Mouse (Mus musculus) olfactory bulb, adult 2 months (tissue): ENCODE data around the gene Crocc.

ENCODE experiments used
- CTCF ChIP-seq: fragments of 200-500 bp; IDR thresholded peaks from 2 replicates; pipeline ENCODE4 v1.5.1; 2012; ENCODE audit warnings: low read depth, mild to moderate bottlenecking, low read length, moderate library complexity; ENCODE audit not compliant: insufficient read depth
- POLR2A ChIP-seq: fragments of 200-500 bp; IDR thresholded peaks from 2 replicates; pipeline ENCODE4 v1.6.1; 2012; ENCODE audit warnings: mild to moderate bottlenecking, low read depth, low read length, moderate library complexity; ENCODE audit not compliant: insufficient read depth

GRCm38 (mm10) chr4:140996812-140997211 lies 63.5 kb downstream of the Crocc start:
- TF ChIP-seq CTCF: no peak
- no peak for TF ChIP-seq POLR2A
